Mouse (Mus musculus): Measurements from ENCODE around the gene Olfm2.

GRCm38 (mm10) chr9:20694721-20695235 lies 51.4 kb downstream of the Olfm2 start:
- TF ChIP-seq TCF12 (IDR thresholded peaks at IDR 0.05; ENCODE audit: insufficient read depth, poor library complexity, severe bottlenecking) (no peak), POLR2A (IDR thresholded peaks at IDR 0.05; ENCODE audit: insufficient read length, low read depth) (no peak), USF1 (IDR thresholded peaks at IDR 0.05; ENCODE audit: low read depth) (no peak), MAX (IDR thresholded peaks at IDR 0.05; ENCODE audit: low read depth) (no peak)

All from myocyte (in vitro differentiated cells).